Mouse (Mus musculus): ENCODE results near the gene Tmem106c. TPM values are rescaled to one million over a fixed set of nuclear protein-coding genes. Genes with fewer than 3 reads are reported as not detected.

The Tmem106c gene
- polyA plus RNA-seq, 1 experiment from 2014 or later, result 55.0 TPM

DNA sequence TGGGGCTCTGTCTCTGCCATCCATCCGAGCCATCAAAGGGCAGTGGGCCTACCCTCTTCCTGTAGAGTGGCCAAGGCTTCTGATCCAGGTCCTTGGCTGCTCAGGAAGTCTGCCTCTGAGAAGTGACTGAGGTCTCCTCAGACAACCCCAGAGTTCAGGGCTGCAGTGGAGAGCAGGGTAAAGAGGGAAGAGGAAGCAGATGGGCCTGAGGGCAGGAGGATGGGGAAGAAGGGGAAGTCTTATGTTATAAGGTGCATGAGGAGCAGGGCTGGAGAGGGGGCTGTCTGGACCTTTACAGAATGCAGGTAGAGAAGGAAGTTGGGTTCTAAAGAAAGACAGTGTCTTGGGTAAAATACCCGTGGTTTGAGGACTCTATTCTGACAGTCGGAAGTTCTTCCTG lies 14.3 kb upstream of the Tmem106c start:
- Histone ChIP-seq H3K27me3 (ENCODE audit: insufficient read depth, low read length) (no peaks in the 10 kb centered on the region), H3K4me1 (replicated peaks; ENCODE audit: insufficient read depth, low read length) (no peaks in the 10 kb centered on the region; the same call in 1 of the 2 replicates), H3K36me3 (ENCODE audit: insufficient read depth, low read length) (no peaks in the 10 kb centered on the region), H3K4me2 (ENCODE audit: low read length) (no peak overlapping the region), H3K4me3 (replicated peaks; ENCODE audit: low read depth, low read length) (no peak overlapping the region), H3K9ac (ENCODE audit: low read depth, low read length) (no peak overlapping the region), H3K9me3 (replicated peaks; ENCODE audit: low read length) (no peaks in the 10 kb centered on the region), H3K27ac (no peak overlapping the region)
- DNase-seq (ENCODE audit: low spot score) (no peak), ATAC-seq (replicated peaks; ENCODE audit: low FRiP score, low read depth) (no peak)
- TF ChIP-seq CTCF (IDR thresholded peaks at IDR 0.05; ENCODE audit: low read depth), result no peak
- 73% methylated on average over 3 of the region's 3 CpGs for WGBS

- Histone ChIP-seq H3K9ac (ENCODE audit: low read depth, low read length) (no peak overlapping the region), H3K27ac (no peak overlapping the region), H3K9me3 (replicated peaks; ENCODE audit: low read length) (no peaks in the 10 kb centered on the region), H3K4me2 (ENCODE audit: low read length) (no peak overlapping the region), H3K4me1 (replicated peaks; ENCODE audit: insufficient read depth, low read length) (no peaks in the 10 kb centered on the region; the same call in 1 of the 2 replicates), H3K4me3 (replicated peaks; ENCODE audit: low read depth, low read length) (no peak overlapping the region), H3K27me3 (ENCODE audit: insufficient read depth, low read length) (no peaks in the 10 kb centered on the region), H3K36me3 (ENCODE audit: insufficient read depth, low read length) (no peaks in the 10 kb centered on the region)
- ATAC-seq (replicated peaks; ENCODE audit: low FRiP score, low read depth) (no peak), DNase-seq (ENCODE audit: low spot score) (peak; percentile 55)
- 35% methylated on average over 7 of the region's 7 CpGs for WGBS
- no peak for TF ChIP-seq CTCF (IDR thresholded peaks at IDR 0.05; ENCODE audit: low read depth)
These were observed 13.8 kb upstream of the Tmem106c start for GRCm38 (mm10) chr15:97950240-97950639.

GRCm38 (mm10) chr15:97952137-97952888 lies 11.7 kb upstream of the Tmem106c start:
- WGBS, result 16% methylated on average over 16 of the region's 16 CpGs
- Histone ChIP-seq H3K4me2 (ENCODE audit: low read length) (no peak overlapping the region), H3K9ac (ENCODE audit: low read depth, low read length) (no peak overlapping the region), H3K36me3 (ENCODE audit: insufficient read depth, low read length) (no peaks in the 10 kb centered on the region), H3K27ac (no peak overlapping the region), H3K4me1 (replicated peaks; ENCODE audit: insufficient read depth, low read length) (no peaks in the 10 kb centered on the region; the same call in 1 of the 2 replicates), H3K9me3 (replicated peaks; ENCODE audit: low read length) (no peaks in the 10 kb centered on the region), H3K27me3 (ENCODE audit: insufficient read depth, low read length) (no peaks in the 10 kb centered on the region), H3K4me3 (replicated peaks; ENCODE audit: low read depth, low read length) (no peak overlapping the region)
- ATAC-seq (replicated peaks; ENCODE audit: low FRiP score, low read depth) (peak; percentile 47; the same call in 1 of the 2 replicates), DNase-seq (ENCODE audit: low spot score) (peak; percentile 83)
- TF ChIP-seq CTCF (IDR thresholded peaks at IDR 0.05; ENCODE audit: low read depth), result peak; percentile 99

DNA sequence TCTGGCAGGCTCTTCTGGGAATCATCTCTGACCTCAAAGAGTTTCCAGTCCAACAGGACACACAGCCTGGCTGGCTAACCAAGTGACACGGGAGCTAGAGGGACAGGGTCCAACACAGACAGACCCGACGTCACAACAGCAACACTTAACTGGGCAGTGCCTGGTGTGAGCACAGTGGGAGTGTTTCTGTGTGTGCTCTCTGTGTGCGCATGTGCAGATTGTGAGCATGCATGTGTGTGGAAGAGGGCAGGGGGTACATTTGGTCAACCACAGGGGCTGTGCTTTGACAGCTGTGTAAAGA lies 11.2 kb upstream of the Tmem106c start:
- Histone ChIP-seq H3K4me3 (replicated peaks; ENCODE audit: low read depth, low read length) (no peak overlapping the region), H3K27ac (no peak overlapping the region), H3K9ac (ENCODE audit: low read depth, low read length) (no peak overlapping the region), H3K4me2 (ENCODE audit: low read length) (no peak overlapping the region), H3K9me3 (replicated peaks; ENCODE audit: low read length) (no peaks in the 10 kb centered on the region), H3K36me3 (ENCODE audit: insufficient read depth, low read length) (no peaks in the 10 kb centered on the region), H3K27me3 (ENCODE audit: insufficient read depth, low read length) (no peaks in the 10 kb centered on the region), H3K4me1 (replicated peaks; ENCODE audit: insufficient read depth, low read length) (no peaks in the 10 kb centered on the region; the same call in 1 of the 2 replicates)
- no peak for DNase-seq (ENCODE audit: low spot score)
- WGBS, result 66% methylated on average over 4 of the region's 4 CpGs
- TF ChIP-seq CTCF (IDR thresholded peaks at IDR 0.05; ENCODE audit: low read depth), result no peak
- peak; percentile 15; the same call in 1 of the 2 replicates for ATAC-seq (replicated peaks; ENCODE audit: low FRiP score, low read depth)

- H3K27ac ChIP-seq, result no peak overlapping the region
- no peaks in the 10 kb centered on the region for H3K27me3 ChIP-seq (ENCODE audit: insufficient read depth, low read length)
- ATAC-seq (replicated peaks; ENCODE audit: low FRiP score, low read depth) (0 out of 2 replicates have a peak, but pooled peaks have one; percentile 13), DNase-seq (ENCODE audit: low spot score) (no peak)
- H3K4me1 ChIP-seq (replicated peaks; ENCODE audit: insufficient read depth, low read length), result no peaks in the 10 kb centered on the region
- no peak overlapping the region for H3K4me3 ChIP-seq (replicated peaks; ENCODE audit: low read depth, low read length)
- WGBS, result 83% methylated on average over 8 of the region's 8 CpGs
- no peaks in the 10 kb centered on the region for H3K36me3 ChIP-seq (ENCODE audit: insufficient read depth, low read length)
- no peak overlapping the region for H3K9ac ChIP-seq (ENCODE audit: low read depth, low read length)
- no peaks in the 10 kb centered on the region for H3K9me3 ChIP-seq (replicated peaks; ENCODE audit: low read length)
- no peak overlapping the region for H3K4me2 ChIP-seq (ENCODE audit: low read length)
- TF ChIP-seq CTCF (IDR thresholded peaks at IDR 0.05; ENCODE audit: low read depth), result no peak
These were observed 9.3 kb upstream of the Tmem106c start for GRCm38 (mm10) chr15:97954671-97955070.

- H3K4me1 ChIP-seq (replicated peaks; ENCODE audit: insufficient read depth, low read length), result no peaks in the 10 kb centered on the region
- no peaks in the 10 kb centered on the region for H3K9me3 ChIP-seq (replicated peaks; ENCODE audit: low read length)
- H3K9ac ChIP-seq (ENCODE audit: low read depth, low read length), result no peak overlapping the region
- H3K27me3 ChIP-seq (ENCODE audit: insufficient read depth, low read length), result no peaks in the 10 kb centered on the region
- WGBS, result 70% methylated on average over 1 of the region's 1 CpGs
- ATAC-seq (replicated peaks; ENCODE audit: low FRiP score, low read depth), result no peak
- no peak for DNase-seq (ENCODE audit: low spot score)
- H3K4me3 ChIP-seq (replicated peaks; ENCODE audit: low read depth, low read length), result no peak overlapping the region
- no peak overlapping the region for H3K27ac ChIP-seq
- no peak overlapping the region for H3K4me2 ChIP-seq (ENCODE audit: low read length)
- H3K36me3 ChIP-seq (ENCODE audit: insufficient read depth, low read length), result no peaks in the 10 kb centered on the region
- no peak for TF ChIP-seq CTCF (IDR thresholded peaks at IDR 0.05; ENCODE audit: low read depth)
These were observed 8.7 kb upstream of the Tmem106c start for GRCm38 (mm10) chr15:97955286-97955685.
